Mouse (Mus musculus) embryonic fibroblast, embryonic 13.5 days (primary cell): ENCODE measurements at regions not wholly inside any gene's neighbourhood (a gene's known extent, or its start where the extent isn't known, plus 50 kb on each side); places are given as distances from the start of the nearest gene placed in this dataset.

Experiments used
- CTCF ChIP-seq: IDR thresholded peaks from 2 replicates; pipeline ENCODE4 v1.5.1; 2011; ENCODE audit warnings: mild to moderate bottlenecking, control low read depth, low read length, moderate library complexity, borderline replicate concordance; ENCODE audit not compliant: insufficient read depth
- POLR2A ChIP-seq: IDR thresholded peaks from 2 replicates; pipeline ENCODE4 v1.6.1; 2011; ENCODE audit warnings: low read depth, mild to moderate bottlenecking, control low read depth, low read length, moderate library complexity

GRCm38 (mm10) chr16:77675885-77676597 is 74.1 kb upstream of the Gm11146 start:
- TF ChIP-seq CTCF (no peak), POLR2A (no peak)
